Mouse (Mus musculus): ENCODE data around the gene Cela1.

DNA sequence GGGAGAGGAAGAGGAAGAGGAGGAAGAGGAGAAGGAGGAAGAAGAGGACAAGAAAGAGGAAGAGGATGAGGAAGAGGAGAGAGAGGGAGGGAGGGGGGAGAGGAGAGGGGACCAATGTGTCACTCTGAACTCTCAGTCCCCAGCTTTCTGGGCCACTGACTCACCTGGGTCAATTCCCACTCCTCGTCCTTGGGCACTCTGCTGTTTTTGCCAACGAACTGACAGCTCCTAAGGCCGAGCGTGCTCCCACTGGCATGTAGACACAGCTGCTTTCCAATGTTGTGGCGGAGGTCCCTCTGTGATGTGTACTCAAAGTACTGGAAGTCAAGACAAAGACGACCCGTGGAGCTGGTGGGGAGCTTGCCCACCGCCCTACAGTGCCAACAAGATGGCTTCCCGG is 6.7 kb upstream of the Cela1 start:
- TF ChIP-seq POLR2A (IDR thresholded peaks at IDR 0.05; ENCODE audit: low read depth, low read length) = no peak
- TF ChIP-seq CTCF (IDR thresholded peaks at IDR 0.05; ENCODE audit: borderline replicate concordance, insufficient read depth, low read length) = no peak

Measured in embryonic fibroblast, embryonic 13.5 days (primary cell).